Mouse (Mus musculus) limb, embryonic 14.5 days (tissue): ENCODE data around the gene Enam. TPM values are rescaled to one million over a fixed set of nuclear protein-coding genes. Genes with fewer than 3 reads are reported as not detected.

Experiments
- ATAC-seq: fragments of 200-750 bp; cut with Nextera tagmentation; 2 replicates; pipeline ENCODE4 v1.8.0; 2017; ENCODE audit warnings: low read depth, moderate number of reproducible peaks, moderate TSS enrichment; ENCODE audit not compliant: low FRiP score
- DNase-seq: peaks from one replicate; pipeline ENCODE4 v3.0.0-alpha.2; 2015; ENCODE audit warnings: low spot score
- H3K27ac ChIP-seq: fragments of 300-500 bp; sonication (generic); replicated peaks from 2 replicates; pipeline ENCODE4 v1.5.1; 2014; ENCODE audit warnings: low read depth, mild to moderate bottlenecking, low read length, moderate library complexity, mixed read lengths
- H3K27me3 ChIP-seq: fragments of 300-500 bp; sonication (generic); 2 replicates; pipeline ENCODE4 v1.6.1; 2014; ENCODE audit warnings: low read length, mixed read lengths; ENCODE audit not compliant: control insufficient read depth, insufficient read depth
- H3K36me3 ChIP-seq: fragments of 300-500 bp; sonication (generic); 2 replicates; pipeline ENCODE4 v1.6.1; 2014; ENCODE audit warnings: mild to moderate bottlenecking, low read length, moderate library complexity, mixed read lengths; ENCODE audit not compliant: control insufficient read depth, insufficient read depth
- H3K4me1 ChIP-seq: fragments of 300-500 bp; sonication (generic); 2 replicates; pipeline ENCODE4 v1.6.1; 2014; ENCODE audit warnings: antibody characterized with exemption, low read length, mixed read lengths; ENCODE audit not compliant: control insufficient read depth, insufficient read depth
- H3K4me2 ChIP-seq: fragments of 300-500 bp; sonication (generic); replicated peaks from 2 replicates; pipeline ENCODE4 v1.6.1; 2014; ENCODE audit warnings: low read depth, mild to moderate bottlenecking, low read length, moderate library complexity; ENCODE audit not compliant: severe bottlenecking
- H3K4me3 ChIP-seq: fragments of 300-500 bp; sonication (generic); replicated peaks from 2 replicates; pipeline ENCODE4 v1.5.1; 2014; ENCODE audit warnings: low read length
- H3K9ac ChIP-seq: fragments of 300-500 bp; sonication (generic); 2 replicates; pipeline ENCODE4 v1.6.1; 2014; ENCODE audit warnings: mild to moderate bottlenecking, low read depth, low read length, moderate library complexity; ENCODE audit not compliant: severe bottlenecking
- H3K9me3 ChIP-seq: fragments of 300-500 bp; sonication (generic); 2 replicates; pipeline ENCODE4 v1.6.1; 2016; ENCODE audit warnings: low read length; ENCODE audit not compliant: control insufficient read depth
- POLR2A ChIP-seq: fragments of 200-500 bp; IDR thresholded peaks from 2 replicates; pipeline ENCODE4 v1.8.0; 2012; ENCODE audit warnings: inconsistent platforms, mild to moderate bottlenecking, moderate library complexity, borderline replicate concordance; ENCODE audit not compliant: insufficient read depth, insufficient read length; ENCODE audit errors: extremely low read depth
- WGBS: fragments of 180-500 bp; shearing (Covaris S2); extraction: QIAGEN DNeasy Blood & Tissue Kit; methylation state at CpG from one replicate; pipeline ENCODE4 v1.1.7; 2014; 5-methylcytosine and 5-hydroxymethylcytosine counted together
- polyA plus RNA-seq, 2 experiments: library from polyadenylated mRNA; depleted of rRNA in 1 of 2; stranded (reverse) in 1 of 2; unstranded in 1 of 2; fragments of >200 nt; fragmentation: Nextera tagmentation in 1 of 2; extraction: Ambion mirVana in 1 of 2; gene quantifications; 2 replicates each; pipeline versions ENCODE4 v1.2.1 to v1.2.3; 2012 to 2014

Enam gene
- polyA plus RNA-seq, 2 experiments: 0.03 to 0.07 TPM

DNA sequence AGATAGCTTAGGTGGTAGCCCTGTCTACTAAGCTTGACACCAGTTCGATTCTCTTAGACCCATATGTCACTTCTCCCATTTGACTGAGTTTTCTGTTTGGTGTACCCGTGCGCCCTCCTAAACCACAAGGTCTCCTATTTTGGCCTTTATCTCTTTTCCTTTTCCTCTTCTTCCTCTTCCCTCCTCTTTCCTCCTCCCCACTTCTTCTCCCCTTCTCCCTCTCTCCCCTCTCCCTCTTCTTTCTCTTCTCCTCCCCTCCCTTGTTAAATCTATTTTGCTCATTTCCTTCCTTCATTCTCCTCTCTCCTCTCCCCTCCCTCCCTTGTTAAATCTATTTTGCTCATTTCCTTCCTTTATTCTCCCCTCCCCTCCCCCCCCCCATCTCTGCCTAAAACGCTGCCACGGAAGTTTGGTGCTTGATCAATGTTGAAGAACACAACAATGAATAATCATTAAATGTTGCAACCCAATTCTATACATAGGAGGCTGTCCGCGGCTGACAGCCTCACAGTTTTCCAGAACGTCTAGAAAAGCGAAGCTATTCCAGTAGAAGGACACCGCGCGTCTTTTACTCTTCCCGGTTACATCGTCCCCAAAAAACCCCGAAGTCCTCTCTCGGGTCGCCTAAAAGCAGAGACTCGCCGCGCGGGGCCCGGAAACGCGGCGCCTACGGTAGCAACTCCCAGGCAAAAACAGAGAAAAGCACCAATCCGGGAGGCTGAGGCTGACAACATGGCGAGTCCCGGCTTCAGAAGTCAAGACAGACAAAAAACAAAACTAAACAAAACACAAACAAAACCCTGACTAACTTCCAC, 65.7 kb downstream of the Enam start:
- DNase-seq (no peak), ATAC-seq (peak; percentile 64)
- Histone ChIP-seq H3K9ac (peak overlapping the region; percentile 94), H3K27ac (peak overlapping the region; percentile 95), H3K4me3 (peak overlapping the region; percentile 85), H3K9me3 (no peaks in the 10 kb centered on the region), H3K4me2 (peak overlapping the region; percentile 61), H3K4me1 (peaks cover 10% of the 10 kb centered on the region), H3K36me3 (peaks cover 5% of the 10 kb centered on the region; the same call in 1 of the 2 replicates), H3K27me3 (no peaks in the 10 kb centered on the region)
- WGBS: 8% methylated on average over 29 of the region's 29 CpGs
- no peak for TF ChIP-seq POLR2A

DNA sequence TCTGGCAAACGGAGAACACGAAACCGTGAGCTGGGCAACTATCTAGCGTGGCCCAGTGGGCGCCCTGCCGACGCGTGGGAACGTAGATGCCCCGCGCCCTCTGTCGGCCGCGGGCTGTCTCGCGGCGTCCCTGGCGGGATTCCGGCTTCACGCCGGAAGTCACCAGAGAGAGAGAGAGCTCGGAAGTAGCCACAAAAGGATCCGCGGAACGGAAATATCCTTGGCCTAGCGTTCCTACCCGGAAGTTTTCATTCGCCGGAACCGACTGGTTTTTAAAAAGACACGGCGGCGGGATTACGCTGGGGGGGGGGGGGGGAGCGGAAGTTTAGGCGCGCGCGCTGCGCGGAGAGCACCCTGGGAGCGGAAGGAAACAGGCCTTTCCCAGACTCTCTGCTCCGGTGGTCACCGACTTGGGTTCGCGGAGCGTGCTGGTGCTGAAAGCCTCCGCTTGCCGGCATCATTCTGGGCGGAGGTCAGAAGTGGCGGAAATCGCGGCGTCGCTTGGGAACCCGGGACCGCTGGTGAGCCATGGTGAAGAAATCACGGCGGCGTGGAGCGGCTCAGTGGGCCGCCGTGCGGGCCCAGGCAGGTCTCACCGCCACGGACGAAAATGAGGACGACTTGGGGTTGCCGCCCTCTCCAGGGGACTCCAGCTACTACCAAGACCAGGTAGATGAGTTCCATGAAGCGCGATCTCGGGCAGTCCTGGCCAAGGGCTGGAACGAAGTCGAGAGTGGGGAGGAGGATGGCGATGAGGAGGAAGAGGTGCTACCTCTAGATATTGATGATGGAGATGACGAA, 66.5 kb downstream of the Enam start, which contains the start of gene Utp3:
Gene Utp3 (plus strand): TSS at position 377 of the 801 bp plus-strand sequence.
- Histone ChIP-seq H3K9ac (peak within 1 kb of the TSS; percentile 94), H3K4me1 (peaks cover 10% of the 10 kb centered on the region), H3K4me2 (peak within 1 kb of the TSS; percentile 89), H3K9me3 (no peaks in the 10 kb centered on the region), H3K27ac (peak within 1 kb of the TSS; percentile 95), H3K36me3 (peaks cover 5% of the 10 kb centered on the region; the same call in 1 of the 2 replicates), H3K27me3 (no peaks in the 10 kb centered on the region), H3K4me3 (peak within 1 kb of the TSS; percentile 85)
- peak; percentile 95; the same call in 1 of the 2 replicates for TF ChIP-seq POLR2A
- peak; percentile 99 for DNase-seq
- peak; percentile 96 for ATAC-seq
- under 1% methylated on average over 68 of the region's 76 CpGs for WGBS

Other genes starting within 250 kb of the Enam start
- not detected in 2 replicates for gene Gm7714, start 219.1 kb upstream of the Enam start, polyA plus RNA-seq (2012; rRNA removed)
- gene Gm7714, start 219.1 kb upstream of the Enam start, polyA plus RNA-seq (2014; fragmentation: Nextera tagmentation; extraction: Ambion mirVana): not detected in 2 replicates
- gene Prol1, start 170.7 kb upstream of the Enam start, polyA plus RNA-seq (2012; rRNA removed): not detected in 2 replicates
- gene Prol1, start 170.7 kb upstream of the Enam start, polyA plus RNA-seq (2014; fragmentation: Nextera tagmentation; extraction: Ambion mirVana): not detected in 2 replicates
- gene Amtn, start 111.9 kb upstream of the Enam start, polyA plus RNA-seq (2012; rRNA removed): 6.5 and 7.3 TPM in 2 replicates
- gene Amtn, start 111.9 kb upstream of the Enam start, polyA plus RNA-seq (2014; fragmentation: Nextera tagmentation; extraction: Ambion mirVana): 1.3 and 2.4 TPM in 2 replicates
- gene Ambn, start 32.0 kb upstream of the Enam start, polyA plus RNA-seq (2012; rRNA removed): 2.3 and 2.5 TPM in 2 replicates
- gene Ambn, start 32.0 kb upstream of the Enam start, polyA plus RNA-seq (2014; fragmentation: Nextera tagmentation; extraction: Ambion mirVana): 2.8 and 3.9 TPM in 2 replicates
- 0.47 and 0.53 TPM in 2 replicates for gene Jchain, start 39.9 kb downstream of the Enam start, polyA plus RNA-seq (2012; rRNA removed)
- gene Jchain, start 39.9 kb downstream of the Enam start, polyA plus RNA-seq (2014; fragmentation: Nextera tagmentation; extraction: Ambion mirVana): 0.36 TPM in 1 of 2 replicates, not detected in the other
- gene Utp3, start 66.5 kb downstream of the Enam start, polyA plus RNA-seq (2012; rRNA removed): 24.1 and 43.5 TPM in 2 replicates
- 56.4 and 60.9 TPM in 2 replicates for gene Utp3, start 66.5 kb downstream of the Enam start, polyA plus RNA-seq (2014; fragmentation: Nextera tagmentation; extraction: Ambion mirVana)
- 12.1 and 15.0 TPM in 2 replicates for gene Rufy3, start 77.1 kb downstream of the Enam start, polyA plus RNA-seq (2012; rRNA removed)
- gene Rufy3, start 77.1 kb downstream of the Enam start, polyA plus RNA-seq (2014; fragmentation: Nextera tagmentation; extraction: Ambion mirVana): 9.6 and 10.4 TPM in 2 replicates
- gene Grsf1, start 188.2 kb downstream of the Enam start, polyA plus RNA-seq (2012; rRNA removed): 46.4 and 55.3 TPM in 2 replicates
- gene Grsf1, start 188.2 kb downstream of the Enam start, polyA plus RNA-seq (2014; fragmentation: Nextera tagmentation; extraction: Ambion mirVana): 63.2 and 63.9 TPM in 2 replicates
- 11.3 and 11.6 TPM in 2 replicates for gene Mob1b, start 232.9 kb downstream of the Enam start, polyA plus RNA-seq (2012; rRNA removed)
- gene Mob1b, start 232.9 kb downstream of the Enam start, polyA plus RNA-seq (2014; fragmentation: Nextera tagmentation; extraction: Ambion mirVana): 11.6 and 12.9 TPM in 2 replicates